Mouse (Mus musculus): ENCODE data around the gene Spice1. TPM values are rescaled to one million over a fixed set of nuclear protein-coding genes. Genes with fewer than 3 reads are reported as not detected.

The Spice1 gene
- total RNA-seq (2017), result 11.7 to 50.5 TPM (median 19.1 TPM) in 3 replicates

- peak; percentile 96 for ATAC-seq (replicated peaks; ENCODE audit: insufficient number of reproducible peaks, low FRiP score, low TSS enrichment, poor library complexity, severe bottlenecking)
Measured at GRCm38 (mm10) chr16:44347071-44347901, at the start of gene Spice1. Gene Spice1, plus strand, starts transcription at chr16:44347121.

- ATAC-seq (replicated peaks; ENCODE audit: insufficient number of reproducible peaks, low FRiP score, low TSS enrichment, poor library complexity, severe bottlenecking), result no peak
Measured at GRCm38 (mm10) chr16:44299438-44300093, 47.4 kb upstream of the Spice1 start.

GRCm38 (mm10) chr16:44302126-44302892, 44.6 kb upstream of the Spice1 start:
- ATAC-seq (replicated peaks; ENCODE audit: insufficient number of reproducible peaks, low FRiP score, low TSS enrichment, poor library complexity, severe bottlenecking), result no peak

GRCm38 (mm10) chr16:44303822-44304221, 43.1 kb upstream of the Spice1 start:
- ATAC-seq (replicated peaks; ENCODE audit: insufficient number of reproducible peaks, low FRiP score, low TSS enrichment, poor library complexity, severe bottlenecking), result no peak

GRCm38 (mm10) chr16:44305606-44306005, 41.3 kb upstream of the Spice1 start:
- no peak for ATAC-seq (replicated peaks; ENCODE audit: insufficient number of reproducible peaks, low FRiP score, low TSS enrichment, poor library complexity, severe bottlenecking)

- ATAC-seq (replicated peaks; ENCODE audit: insufficient number of reproducible peaks, low FRiP score, low TSS enrichment, poor library complexity, severe bottlenecking), result 0 out of 2 replicates have a peak, but pooled peaks have one; percentile 53
Measured at GRCm38 (mm10) chr16:44313422-44313821, 33.5 kb upstream of the Spice1 start.

GRCm38 (mm10) chr16:44316350-44316749, 30.6 kb upstream of the Spice1 start:
- no peak for ATAC-seq (replicated peaks; ENCODE audit: insufficient number of reproducible peaks, low FRiP score, low TSS enrichment, poor library complexity, severe bottlenecking)

- no peak for ATAC-seq (replicated peaks; ENCODE audit: insufficient number of reproducible peaks, low FRiP score, low TSS enrichment, poor library complexity, severe bottlenecking)
Measured at GRCm38 (mm10) chr16:44320232-44320631, 26.7 kb upstream of the Spice1 start.

GRCm38 (mm10) chr16:44328644-44329043, 18.3 kb upstream of the Spice1 start:
- ATAC-seq (replicated peaks; ENCODE audit: insufficient number of reproducible peaks, low FRiP score, low TSS enrichment, poor library complexity, severe bottlenecking), result no peak

GRCm38 (mm10) chr16:44330657-44331056, 16.3 kb upstream of the Spice1 start:
- ATAC-seq (replicated peaks; ENCODE audit: insufficient number of reproducible peaks, low FRiP score, low TSS enrichment, poor library complexity, severe bottlenecking), result no peak

GRCm38 (mm10) chr16:44331154-44331553, 15.8 kb upstream of the Spice1 start:
- no peak for ATAC-seq (replicated peaks; ENCODE audit: insufficient number of reproducible peaks, low FRiP score, low TSS enrichment, poor library complexity, severe bottlenecking)

GRCm38 (mm10) chr16:44331671-44331994, 15.3 kb upstream of the Spice1 start:
- ATAC-seq (replicated peaks; ENCODE audit: insufficient number of reproducible peaks, low FRiP score, low TSS enrichment, poor library complexity, severe bottlenecking), result no peak

GRCm38 (mm10) chr16:44331995-44332860, 14.7 kb upstream of the Spice1 start:
- ATAC-seq (replicated peaks; ENCODE audit: insufficient number of reproducible peaks, low FRiP score, low TSS enrichment, poor library complexity, severe bottlenecking), result no peak

- ATAC-seq (replicated peaks; ENCODE audit: insufficient number of reproducible peaks, low FRiP score, low TSS enrichment, poor library complexity, severe bottlenecking), result peak; percentile 47
Measured at GRCm38 (mm10) chr16:44332861-44333284, 14.0 kb upstream of the Spice1 start, which contains the start of gene Sidt1. Gene Sidt1, minus strand, starts transcription at chr16:44333196.

GRCm38 (mm10) chr16:44337541-44337940, 9.4 kb upstream of the Spice1 start:
- no peak for ATAC-seq (replicated peaks; ENCODE audit: insufficient number of reproducible peaks, low FRiP score, low TSS enrichment, poor library complexity, severe bottlenecking)

GRCm38 (mm10) chr16:44349801-44350397, 3.0 kb downstream of the Spice1 start:
- no peak for ATAC-seq (replicated peaks; ENCODE audit: insufficient number of reproducible peaks, low FRiP score, low TSS enrichment, poor library complexity, severe bottlenecking)

GRCm38 (mm10) chr16:44356291-44356690, 9.4 kb downstream of the Spice1 start:
- no peak for ATAC-seq (replicated peaks; ENCODE audit: insufficient number of reproducible peaks, low FRiP score, low TSS enrichment, poor library complexity, severe bottlenecking)
